21 mouse cellular contexts compared by ENCODE assay signal in genomic region chr6:97504673-97505072, GRCm38 (mm10).
DNase-seq lines count a peak whose midpoint lies in the region; ATAC-seq lines count a peak whose summit lies in the region.
"Had no signal": no experiment of that assay in that cellular context is flagged by ENCODE, and none has a peak within 500 bp of the region (broad histone marks: within the 10 kb centered on the region; RNA-seq: fewer than 3 reads in every experiment).

No protein-coding gene starts in this region.

- ATAC-seq in common myeloid progenitor, adult 5-6 weeks (replicated peaks; ENCODE audit: low read depth, poor library complexity, severe bottlenecking), result peak; percentile 73
- peak; percentile 74 for ATAC-seq in megakaryocyte progenitor cell, adult 5-6 weeks (replicated peaks; ENCODE audit: poor library complexity)
- ATAC-seq: activated CD4-positive, CD25-positive, alpha-beta regulatory T cell, adult 4 months; forebrain, embryonic 16.5 days; hindbrain, embryonic 16.5 days; inflammation-experienced regulatory T-cells, adult 6 months had no signal

- DNase-seq in MEL-GATA-1-ER (ENCODE audit: extremely low read depth, low read depth), result peak; percentile 92
- DNase-seq in splenic B cell, adult 2 months (ENCODE audit: low read depth, low spot score), result peak; percentile 35
- DNase-seq in T-cell, adult 2 months (ENCODE audit: low spot score), result no peak
- DNase-seq in layer of hippocampus, postnatal 25 days (ENCODE audit: extremely low spot score in 1 of 2, low spot score in 1 of 2), result no peak
- no peak for DNase-seq in layer of hippocampus, adult 9-11 months
- DNase-seq: adrenal gland, adult 2 months; adrenal gland, postnatal 25 days; cerebellum, adult 2 months; cerebellum, postnatal 14 days; gastrocnemius, adult 2 months; gastrocnemius, postnatal 25 days; heart, postnatal 36 days had no signal

- no peaks in the 10 kb centered on the region for H3K36me3 ChIP-seq in splenic B cell, adult 2 months (ENCODE audit: control insufficient read depth, insufficient read depth, low read length, poor library complexity, severe bottlenecking)
- H3K36me3 ChIP-seq: embryonic facial prominence, embryonic 12.5 days; heart, embryonic 13.5 days; hindbrain, embryonic 12.5 days had no signal

- no peaks in the 10 kb centered on the region for H3K27me3 ChIP-seq in splenic B cell, adult 2 months (ENCODE audit: control insufficient read depth, insufficient read depth, low read length, poor library complexity, severe bottlenecking)
- H3K27me3 ChIP-seq: embryonic facial prominence, embryonic 12.5 days; heart, embryonic 13.5 days; hindbrain, embryonic 12.5 days had no signal

Comparison
In these comparisons a context has a peak if more than half of its experiments do, and no peak if none do; other contexts are left out.
1. DNase-seq: peak in MEL-GATA-1-ER (single experiment) and splenic B cell, adult 2 months (single experiment); none in T-cell, adult 2 months (single experiment), layer of hippocampus, postnatal 25 days (0 of 2) and layer of hippocampus, adult 9-11 months (single experiment).